Mouse (Mus musculus) embryonic fibroblast, embryonic 13.5 days (primary cell): ENCODE results near the gene Acer1.

Experiments
- CTCF ChIP-seq: IDR thresholded peaks from 2 replicates; pipeline ENCODE4 v1.5.1; 2011; ENCODE audit warnings: mild to moderate bottlenecking, control low read depth, low read length, moderate library complexity, borderline replicate concordance; ENCODE audit not compliant: insufficient read depth
- POLR2A ChIP-seq: IDR thresholded peaks from 2 replicates; pipeline ENCODE4 v1.6.1; 2011; ENCODE audit warnings: low read depth, mild to moderate bottlenecking, control low read depth, low read length, moderate library complexity

DNA sequence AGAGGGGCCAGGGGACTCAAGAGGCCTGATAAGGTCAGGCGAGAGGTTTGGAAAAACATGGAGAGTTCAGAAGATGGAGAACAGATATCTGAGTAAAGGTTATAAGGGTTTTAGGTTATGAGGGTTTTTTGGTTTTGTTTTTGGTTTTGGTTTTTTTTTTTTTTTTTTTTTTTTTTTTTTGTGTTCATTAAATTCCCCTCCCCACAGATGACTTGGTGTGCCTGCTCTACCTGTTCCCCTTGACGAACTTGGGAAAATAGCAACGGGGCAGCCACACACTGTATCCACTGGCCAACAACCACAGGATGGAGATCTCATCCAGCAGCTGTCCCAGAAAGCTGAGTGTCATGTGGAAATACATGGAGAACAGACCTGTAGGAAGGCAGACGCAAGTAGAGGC is 23.3 kb downstream of the Acer1 start:
- TF ChIP-seq POLR2A (no peak), CTCF (no peak)
